28 mouse cellular contexts compared by ENCODE assay signal in the genomic region with DNA sequence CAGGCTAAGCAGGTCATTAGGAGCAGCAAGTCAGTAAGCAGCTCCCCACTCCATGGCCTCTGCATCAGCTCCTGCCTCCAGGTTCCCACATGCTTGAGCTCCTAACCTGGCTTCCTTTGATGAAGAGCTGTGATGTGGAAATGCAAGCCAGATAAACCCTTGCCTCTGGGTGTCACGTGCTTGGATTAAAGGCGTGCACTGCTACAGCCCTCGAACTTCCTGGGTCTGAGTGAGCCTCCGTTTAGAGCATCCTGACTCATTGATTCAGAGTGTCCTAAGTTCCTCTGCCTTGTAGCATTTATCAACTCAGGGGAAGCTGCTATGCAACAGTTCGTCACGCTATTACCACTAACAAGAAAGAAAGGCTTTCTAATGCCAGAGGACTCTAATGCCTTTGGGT. TPM values are rescaled to one million over a fixed set of nuclear protein-coding genes. Genes with fewer than 3 reads are reported as not detected.
A peak's percentile ranks its signal among the peaks of the same experiment; 100 is the strongest.
DNase-seq lines count a peak whose midpoint lies in the region; ATAC-seq lines count a peak whose summit lies in the region.
"Had no signal": no experiment of that assay in that cellular context is flagged by ENCODE, and none has a peak within 500 bp of the region (broad histone marks: within the 10 kb centered on the region; RNA-seq: fewer than 3 reads in every experiment).

No protein-coding gene starts in this region.

- H3K4me3 ChIP-seq in hindbrain, embryonic 11.5 days (ENCODE audit: low read depth, low read length): no peak overlapping the region
- H3K4me3 ChIP-seq: forebrain, embryonic 10.5 days; forebrain, embryonic 13.5 days; gastrocnemius, adult 2 months; heart, embryonic 13.5 days; hindbrain, embryonic 10.5 days; hindbrain, embryonic 15.5 days; intestine, embryonic 15.5 days had no signal

- H3K4me2 ChIP-seq in hindbrain, embryonic 11.5 days (replicated peaks; ENCODE audit: low read depth, low read length): no peak overlapping the region
- H3K4me2 ChIP-seq: forebrain, embryonic 13.5 days; heart, embryonic 13.5 days; hindbrain, embryonic 15.5 days; intestine, embryonic 15.5 days had no signal

- no peaks in the 10 kb centered on the region for H3K27me3 ChIP-seq in hindbrain, embryonic 11.5 days (ENCODE audit: control insufficient read depth, insufficient read depth, low read length)
- H3K27me3 ChIP-seq: forebrain, embryonic 13.5 days; heart, embryonic 13.5 days; hindbrain, embryonic 15.5 days; intestine, embryonic 15.5 days had no signal

- 76% methylated on average over 6 of the region's 6 CpGs for WGBS in hindbrain, embryonic 11.5 days

- H3K9me3 ChIP-seq in hindbrain, embryonic 11.5 days (ENCODE audit: control insufficient read depth, low read length): no peaks in the 10 kb centered on the region
- H3K9me3 ChIP-seq: forebrain, embryonic 10.5 days; forebrain, embryonic 13.5 days; heart, embryonic 13.5 days; hindbrain, embryonic 10.5 days; hindbrain, embryonic 15.5 days; intestine, embryonic 15.5 days had no signal

- H3K36me3 ChIP-seq in hindbrain, embryonic 11.5 days (ENCODE audit: control insufficient read depth, insufficient read depth, low read length): no peaks in the 10 kb centered on the region
- H3K36me3 ChIP-seq: forebrain, embryonic 10.5 days; heart, embryonic 13.5 days; hindbrain, embryonic 10.5 days; hindbrain, embryonic 15.5 days; intestine, embryonic 15.5 days had no signal

- no peak overlapping the region for H3K27ac ChIP-seq in hindbrain, embryonic 11.5 days (ENCODE audit: low read depth, low read length)
- H3K27ac ChIP-seq: forebrain, embryonic 10.5 days; forebrain, embryonic 13.5 days; gastrocnemius, adult 2 months; heart, embryonic 13.5 days; hindbrain, embryonic 10.5 days; hindbrain, embryonic 15.5 days; intestine, embryonic 15.5 days had no signal

- peak; percentile 50 for ATAC-seq in CD4-positive, CD25-positive, alpha-beta regulatory T cell, adult 4 months
- peak; percentile 65 for ATAC-seq in activated CD4-positive, CD25-positive, alpha-beta regulatory T cell, adult 4 months
- no peak for ATAC-seq in hindbrain, embryonic 11.5 days (ENCODE audit: low FRiP score)
- ATAC-seq: forebrain, embryonic 13.5 days; forebrain, embryonic 16.5 days; intestine, embryonic 15.5 days had no signal

- DNase-seq in thymus, postnatal 14 days: peak; percentile 9
- DNase-seq in thymus, postnatal 10 days (ENCODE audit: low spot score in 2 of 2): no peak
- DNase-seq in naive thymus-derived CD4-positive, alpha-beta T cell, adult 2 months (ENCODE audit: low read depth): peak; percentile 70
- DNase-seq in hindbrain, embryonic 11.5 days (ENCODE audit: low spot score): no peak
- no peak for DNase-seq in lung, postnatal 4 days
- DNase-seq in gastrocnemius, adult 18-20 months (ENCODE audit: low spot score): no peak
- DNase-seq: adrenal gland, adult 2 months; adrenal gland, postnatal 14 days; cerebellum, adult 11-12 months; cerebellum, adult 8-10 months; cerebellum, postnatal 10 days; gastrocnemius, adult 2 months; gastrocnemius, postnatal 14 days; heart, adult 11 months; kidney, adult 11 months had no signal

- no peak overlapping the region for H3K9ac ChIP-seq in hindbrain, embryonic 11.5 days (ENCODE audit: low read depth, low read length)
- H3K9ac ChIP-seq: forebrain, embryonic 13.5 days; heart, embryonic 13.5 days; hindbrain, embryonic 15.5 days; intestine, embryonic 15.5 days had no signal

- no peaks in the 10 kb centered on the region for H3K4me1 ChIP-seq in hindbrain, embryonic 11.5 days (replicated peaks; ENCODE audit: control insufficient read depth, insufficient read depth, low read length)
- H3K4me1 ChIP-seq: forebrain, embryonic 10.5 days; forebrain, embryonic 13.5 days; hindbrain, embryonic 10.5 days; hindbrain, embryonic 15.5 days; intestine, embryonic 15.5 days had no signal

RNA-seq across cellular contexts. Expression of a gene that starts 37.4 kb away (rescaled TPM):
- under 1 TPM in 1 of 2 experiments, not detected in 1; 0.10 TPM for polyA plus RNA-seq in CD4-positive, CD25-positive, alpha-beta regulatory T cell, adult 4 months (2017; shearing (Covaris generic))
- polyA plus RNA-seq in activated CD4-positive, CD25-positive, alpha-beta regulatory T cell, adult 4 months (2017; shearing (Covaris generic)): under 1 TPM; 0.05 to 0.13 TPM
- polyA plus RNA-seq in hindbrain, embryonic 11.5 days (2014; fragmentation: Nextera tagmentation; extraction: Ambion mirVana): 0.06 TPM in 1 of 2 replicates, not detected in the other
- under 1 TPM; 0.05 to 0.14 TPM for total RNA-seq in gastrocnemius, adult 18-20 months (2021)
- total RNA-seq: heart, adult 8-10 months; heart, postnatal 25 days had no signal
- polyA plus RNA-seq: C2C12; embryonic facial prominence, embryonic 11.5 days; forebrain, embryonic 13.5 days; forebrain, embryonic 16.5 days; heart, embryonic 13.5 days had no signal

Comparison
In these comparisons a context has a peak if more than half of its experiments do, and no peak if none do; other contexts are left out.
1. DNase-seq: peak in thymus, postnatal 14 days (single experiment) and naive thymus-derived CD4-positive, alpha-beta T cell, adult 2 months (single experiment); none in thymus, postnatal 10 days (0 of 2), hindbrain, embryonic 11.5 days (single experiment), lung, postnatal 4 days (0 of 2) and gastrocnemius, adult 18-20 months (single experiment).